Mouse (Mus musculus): ENCODE data around the gene Abhd12. TPM values are rescaled to one million over a fixed set of nuclear protein-coding genes. Genes with fewer than 3 reads are reported as not detected.

Abhd12 gene
- polyA plus RNA-seq (2012; rRNA removed): 43.5 and 44.9 TPM in 2 replicates

GRCm38 (mm10) chr2:150904272-150904935 is at the start of gene Abhd12:
TSS of gene Abhd12 (minus strand) at chr2:150904741.

GRCm38 (mm10) chr2:150904936-150905450 is 452 bp upstream of the Abhd12 start, which contains the start of gene Gins1:
TSS of gene Gins1 (plus strand) at chr2:150905400.

GRCm38 (mm10) chr2:150786251-150787180 is 118.0 kb downstream of the Abhd12 start, which contains the start of gene Pygb:
TSS of gene Pygb (plus strand) at chr2:150786735.

Other genes with a start within 250 kb of the Abhd12 start
- gene Acss1, start 236.2 kb downstream of the Abhd12 start, polyA plus RNA-seq (2012; rRNA removed): 127 and 219 TPM in 2 replicates
- gene Vsx1, start 215.4 kb downstream of the Abhd12 start, polyA plus RNA-seq (2012; rRNA removed): not detected in 2 replicates
- gene Entpd6, start 155.7 kb downstream of the Abhd12 start, polyA plus RNA-seq (2012; rRNA removed): 13.4 and 13.5 TPM in 2 replicates
- 39.5 and 43.8 TPM in 2 replicates for gene Pygb, start 118.0 kb downstream of the Abhd12 start, polyA plus RNA-seq (2012; rRNA removed)
- 0.48 and 0.73 TPM in 2 replicates for gene Gins1, start 659 bp upstream of the Abhd12 start, polyA plus RNA-seq (2012; rRNA removed)
- gene Ninl, start 134.6 kb upstream of the Abhd12 start, polyA plus RNA-seq (2012; rRNA removed): 0.70 and 0.82 TPM in 2 replicates
- gene Nanp, start 134.7 kb upstream of the Abhd12 start, polyA plus RNA-seq (2012; rRNA removed): 0.31 and 0.74 TPM in 2 replicates
- gene Gm14151, start 187.6 kb upstream of the Abhd12 start, polyA plus RNA-seq (2012; rRNA removed): not detected in 2 replicates
- not detected in 2 replicates for gene Gm14147, start 193.5 kb upstream of the Abhd12 start, polyA plus RNA-seq (2012; rRNA removed)